Mouse (Mus musculus) MEL (cell line): ENCODE measurements around the gene Tmem69. TPM values are rescaled to one million over a fixed set of nuclear protein-coding genes. Genes with fewer than 3 reads are reported as not detected.

Experiments
- DNase-seq: peaks from one replicate; pipeline ENCODE4 v3.0.0; 2011; ENCODE audit warnings: low read depth, low spot score
- H3K27ac ChIP-seq: 2 replicates; pipeline ENCODE4 v1.5.1; 2012; ENCODE audit warnings: low read depth, mild to moderate bottlenecking, control low read depth, low read length, moderate library complexity; ENCODE audit not compliant: control insufficient read depth
- H3K27me3 ChIP-seq, 2 experiments: fragments of 150-350 bp in 1 of 2; sonication (generic) in 1 of 2; 2 replicates each; pipeline ENCODE4 v1.6.1; 2012; ENCODE audit warnings: low read length in 2 of 2, mild to moderate bottlenecking in 2 of 2, improper control_type of control experiment in 1 of 2, moderate library complexity in 1 of 2; ENCODE audit not compliant: insufficient read depth in 2 of 2, control insufficient read depth in 1 of 2
- H3K36me3 ChIP-seq, 2 experiments: 2 replicates each; pipeline ENCODE4 v1.6.1; 2012 to 2014; ENCODE audit warnings: low read length in 2 of 2, improper control_type of control experiment in 1 of 2, inconsistent platforms in 1 of 2, mild to moderate bottlenecking in 1 of 2; ENCODE audit not compliant: insufficient read depth in 2 of 2, control insufficient read depth in 1 of 2
- H3K4me1 ChIP-seq, 2 experiments: fragments of 150-350 bp in 1 of 2; sonication (generic) in 1 of 2; 2 replicates each; pipeline ENCODE4 v1.6.1; 2012; ENCODE audit warnings: low read length in 2 of 2, improper control_type of control experiment in 1 of 2, mild to moderate bottlenecking in 1 of 2; ENCODE audit not compliant: insufficient read depth in 2 of 2, control insufficient read depth in 1 of 2
- H3K4me3 ChIP-seq, 2 experiments: fragments of 150-350 bp in 1 of 2; sonication (generic) in 1 of 2; 2 replicates each; pipeline ENCODE4 v1.5.1; 2012; ENCODE audit warnings: low read depth in 2 of 2, low read length in 2 of 2, mild to moderate bottlenecking in 2 of 2, moderate library complexity in 2 of 2, control low read depth in 1 of 2, improper control_type of control experiment in 1 of 2; ENCODE audit not compliant: control insufficient read depth in 1 of 2, insufficient read depth in 1 of 2
- H3K79me2 ChIP-seq: 2 replicates; pipeline ENCODE4 v1.6.1; 2012; ENCODE audit warnings: mild to moderate bottlenecking, low read length, moderate library complexity; ENCODE audit not compliant: control insufficient read depth, poor library complexity, insufficient read depth
- H3K9ac ChIP-seq: 2 replicates; pipeline ENCODE4 v1.6.1; 2012; ENCODE audit warnings: low read depth, mild to moderate bottlenecking, control low read depth, low read length, moderate library complexity; ENCODE audit not compliant: control insufficient read depth, poor library complexity, severe bottlenecking
- H3K9me3 ChIP-seq: fragments of 150-350 bp; sonication (generic); replicated peaks from 2 replicates; pipeline ENCODE4 v1.6.1; 2012; ENCODE audit warnings: mild to moderate bottlenecking, low read length, improper control_type of control experiment, moderate library complexity; ENCODE audit not compliant: insufficient read depth
- CHD1 ChIP-seq: IDR thresholded peaks from 2 replicates; pipeline ENCODE4 v1.6.1; 2012; ENCODE audit warnings: low read depth, mild to moderate bottlenecking, inconsistent platforms, low read length, improper control_type of control experiment
- CTCF ChIP-seq, 3 experiments: IDR thresholded peaks in 2 of 3; conservative IDR thresholded peaks in 1 of 3; 2 replicates each; pipeline ENCODE4 v1.5.1; 2011 to 2012; ENCODE audit warnings: low read length in 3 of 3, low read depth in 2 of 3, mild to moderate bottlenecking in 2 of 3, improper control_type of control experiment in 1 of 3, inconsistent platforms in 1 of 3, mixed read lengths in 1 of 3, moderate library complexity in 1 of 3; ENCODE audit not compliant: control insufficient read depth in 1 of 3, insufficient read depth in 1 of 3, poor library complexity in 1 of 3, severe bottlenecking in 1 of 3
- ELF1 ChIP-seq: IDR thresholded peaks from 2 replicates; pipeline ENCODE4 v1.6.1; 2014; ENCODE audit warnings: low read depth, mild to moderate bottlenecking, inconsistent platforms, low read length, improper control_type of control experiment, moderate library complexity
- EP300 ChIP-seq, 2 experiments: IDR thresholded peaks; 2 replicates each; pipeline ENCODE4 v1.6.1; 2011; ENCODE audit warnings: improper control_type of control experiment in 2 of 2, low read length in 2 of 2, low read depth in 1 of 2, mild to moderate bottlenecking in 1 of 2
- ETS1 ChIP-seq: IDR thresholded peaks from 2 replicates; pipeline ENCODE4 v1.6.1; 2012; ENCODE audit warnings: low read depth, mild to moderate bottlenecking, inconsistent platforms, low read length, improper control_type of control experiment, moderate library complexity
- GATA1 ChIP-seq: IDR thresholded peaks from 2 replicates; pipeline ENCODE4 v1.6.1; 2011; ENCODE audit warnings: low read depth, low read length, improper control_type of control experiment
- JUND ChIP-seq: IDR thresholded peaks from 2 replicates; pipeline ENCODE4 v1.6.1; 2011; ENCODE audit warnings: low read depth, mild to moderate bottlenecking, improper control_type of control experiment, low read length
- KAT2A ChIP-seq: conservative IDR thresholded peaks from 2 replicates; pipeline ENCODE4 v1.6.1; 2012; ENCODE audit warnings: low read depth, low read length, improper control_type of control experiment, inconsistent platforms
- MAFK ChIP-seq: IDR thresholded peaks from 2 replicates; pipeline ENCODE4 v1.6.1; 2011; ENCODE audit warnings: low read depth, mild to moderate bottlenecking, low read length, improper control_type of control experiment, borderline replicate concordance
- MAX ChIP-seq: IDR thresholded peaks from 2 replicates; pipeline ENCODE4 v1.6.1; 2011; ENCODE audit warnings: low read length, improper control_type of control experiment
- MEF2A ChIP-seq: IDR thresholded peaks from 2 replicates; pipeline ENCODE4 v1.6.1; 2014; ENCODE audit warnings: low read depth, mild to moderate bottlenecking, inconsistent platforms, low read length, improper control_type of control experiment; ENCODE audit not compliant: poor library complexity, insufficient replicate concordance, severe bottlenecking; ENCODE audit errors: extremely low read depth
- MXI1 ChIP-seq: IDR thresholded peaks from 2 replicates; pipeline ENCODE4 v1.6.1; 2011; ENCODE audit warnings: mild to moderate bottlenecking, low read depth, low read length, improper control_type of control experiment
- MYB ChIP-seq: IDR thresholded peaks from 2 replicates; pipeline ENCODE4 v1.6.1; 2011; ENCODE audit warnings: mild to moderate bottlenecking, low read depth, low read length, improper control_type of control experiment
- MYC ChIP-seq: IDR thresholded peaks from 2 replicates; pipeline ENCODE4 v1.6.1; 2011; ENCODE audit warnings: low read depth, mild to moderate bottlenecking, low read length, improper control_type of control experiment, moderate library complexity
- NELFE ChIP-seq: IDR thresholded peaks from 2 replicates; pipeline ENCODE4 v1.6.1; 2011; ENCODE audit warnings: low read depth, low read length, improper control_type of control experiment
- POLR2A ChIP-seq, 2 experiments: IDR thresholded peaks; 2 replicates each; pipeline ENCODE4 v1.6.1; 2011 to 2012; ENCODE audit warnings: low read length in 2 of 2, mild to moderate bottlenecking in 2 of 2, control low read depth in 1 of 2, improper control_type of control experiment in 1 of 2, low read depth in 1 of 2, moderate library complexity in 1 of 2; ENCODE audit not compliant: control insufficient read depth in 1 of 2, insufficient read depth in 1 of 2, poor library complexity in 1 of 2
- POLR2AphosphoS2 ChIP-seq: IDR thresholded peaks from 2 replicates; pipeline ENCODE4 v1.6.1; 2011; ENCODE audit warnings: low read length, improper control_type of control experiment
- POLR2AphosphoS5 ChIP-seq: IDR thresholded peaks from 2 replicates; pipeline ENCODE4 v1.6.1; 2012; ENCODE audit warnings: low read depth, borderline replicate concordance, mild to moderate bottlenecking, inconsistent platforms, low read length, moderate library complexity, mixed read lengths
- RAD21 ChIP-seq: IDR thresholded peaks from 2 replicates; pipeline ENCODE4 v1.6.1; 2011; ENCODE audit warnings: mild to moderate bottlenecking, low read depth, low read length, improper control_type of control experiment
- SIN3A ChIP-seq: IDR thresholded peaks from 2 replicates; pipeline ENCODE4 v1.6.1; 2012; ENCODE audit warnings: low read length, improper control_type of control experiment, inconsistent platforms
- SMC3 ChIP-seq: IDR thresholded peaks from 2 replicates; pipeline ENCODE4 v1.6.1; 2011; ENCODE audit warnings: low read depth, low read length, improper control_type of control experiment
- UBTF ChIP-seq: IDR thresholded peaks from 2 replicates; pipeline ENCODE4 v1.6.1; 2012; ENCODE audit warnings: low read depth, mild to moderate bottlenecking, inconsistent platforms, low read length, improper control_type of control experiment, moderate library complexity, borderline replicate concordance; ENCODE audit not compliant: insufficient read depth
- USF1 ChIP-seq: IDR thresholded peaks from 2 replicates; pipeline ENCODE4 v1.6.1; 2014; ENCODE audit warnings: low read depth, mild to moderate bottlenecking, inconsistent platforms, low read length, improper control_type of control experiment, moderate library complexity
- ZC3H11A ChIP-seq: IDR thresholded peaks from 2 replicates; pipeline ENCODE4 v1.6.1; 2012; ENCODE audit warnings: low read depth, mild to moderate bottlenecking, inconsistent platforms, low read length, improper control_type of control experiment
- ZKSCAN1 ChIP-seq: IDR thresholded peaks from 2 replicates; pipeline ENCODE4 v1.6.1; 2012; ENCODE audit warnings: low read depth, mild to moderate bottlenecking, inconsistent platforms, low read length, improper control_type of control experiment, moderate library complexity
- ZMIZ1 ChIP-seq: IDR thresholded peaks from 2 replicates; pipeline ENCODE4 v1.6.1; 2012; ENCODE audit warnings: low read depth, mild to moderate bottlenecking, inconsistent platforms, low read length, improper control_type of control experiment, moderate library complexity
- ZNF384 ChIP-seq: IDR thresholded peaks from 2 replicates; pipeline ENCODE4 v1.6.1; 2012; ENCODE audit warnings: low read depth, mild to moderate bottlenecking, inconsistent platforms, low read length, improper control_type of control experiment
- polyA plus RNA-seq, 2 experiments: library from polyadenylated mRNA; stranded (reverse) in 1 of 2; unstranded in 1 of 2; fragments of >175 nt in 1 of 2; fragments of >200 nt in 1 of 2; gene quantifications; 2 replicates each; pipeline versions ENCODE4 v1.2.1 to v1.2.4; 2012; ENCODE audit warnings: low replicate concordance in 2 of 2, low read depth in 1 of 2; ENCODE audit not compliant: insufficient read length in 2 of 2, insufficient read depth in 1 of 2, missing spikeins in 1 of 2
- total RNA-seq: library from RNA; depleted of rRNA; stranded (reverse); fragments of 300-350 nt; gene quantifications from 2 replicates; pipeline ENCODE4 v1.2.3, GENCODE M21; 2012

Tmem69 gene
- total and polyA plus RNA-seq, 3 experiments: 7.8 to 153 (median 34.1) TPM

DNA sequence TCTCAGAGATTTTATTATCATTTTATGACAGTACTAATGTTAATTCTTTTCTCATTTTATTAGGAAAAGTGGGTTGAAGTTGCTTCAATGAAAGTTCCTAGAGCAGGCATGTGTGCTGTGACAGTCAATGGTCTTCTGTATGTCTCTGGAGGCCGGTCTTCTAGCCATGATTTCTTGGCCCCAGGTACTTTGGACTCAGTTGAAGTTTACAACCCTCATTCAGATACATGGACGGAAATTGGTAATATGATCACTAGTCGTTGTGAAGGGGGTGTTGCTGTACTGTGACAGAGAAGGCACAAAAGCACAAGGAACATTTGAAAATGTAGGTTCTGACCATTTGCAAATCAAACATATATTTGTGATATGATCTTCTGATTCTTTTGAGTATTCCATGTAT is 18.0 kb downstream of the Tmem69 start:
- H3K79me2 ChIP-seq: no peaks in the 10 kb centered on the region
- H3K9ac ChIP-seq: no peak overlapping the region
- no peak overlapping the region for H3K4me3 ChIP-seq
- H3K9me3 ChIP-seq: no peaks in the 10 kb centered on the region
- H3K27ac ChIP-seq: no peak overlapping the region
- no peaks in the 10 kb centered on the region for H3K36me3 ChIP-seq
- H3K27me3 ChIP-seq: no peaks in the 10 kb centered on the region
- TF ChIP-seq MYC (no peak), ZC3H11A (no peak), MYB (no peak), RAD21 (no peak), ZKSCAN1 (no peak), ETS1 (no peak), POLR2A (IDR thresholded peaks at IDR 0.05; ENCODE audit: control insufficient read depth in 1 of 2, insufficient read depth in 1 of 2, low read depth in 1 of 2, low read length in 2 of 2, poor library complexity in 1 of 2) (no peak), ELF1 (no peak), MAX (no peak), NELFE (no peak), POLR2AphosphoS5 (no peak), SMC3 (no peak), GATA1 (no peak), UBTF (no peak)
- DNase-seq: no peak
- no peaks in the 10 kb centered on the region for H3K4me1 ChIP-seq

DNA sequence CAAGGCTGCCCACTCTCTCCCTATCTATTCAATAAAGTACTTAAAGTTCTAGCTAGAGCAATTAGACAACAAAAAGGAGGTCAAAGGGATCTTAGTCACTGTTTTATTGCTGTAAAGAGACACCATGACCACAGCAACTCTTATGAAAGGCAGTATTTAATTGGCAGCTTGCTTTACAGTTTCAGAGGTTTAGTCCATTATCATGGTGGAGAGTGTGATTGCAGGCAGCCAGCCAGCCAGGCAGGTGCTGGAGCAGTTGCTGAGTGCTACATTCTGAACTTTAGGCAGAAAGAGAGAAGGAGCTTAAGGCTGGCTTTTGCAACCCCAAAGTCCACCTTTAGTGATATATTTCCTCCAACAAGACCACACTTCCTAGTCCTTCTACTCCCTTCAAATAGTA is 19.4 kb downstream of the Tmem69 start:
- DNase-seq: no peak
- no peak for TF ChIP-seq MXI1
- no peak overlapping the region for H3K9ac ChIP-seq
- no peaks in the 10 kb centered on the region for H3K79me2 ChIP-seq
- H3K4me1 ChIP-seq: no peaks in the 10 kb centered on the region
- no peak overlapping the region for H3K4me3 ChIP-seq
- H3K9me3 ChIP-seq: no peaks in the 10 kb centered on the region
- no peaks in the 10 kb centered on the region for H3K36me3 ChIP-seq
- H3K27ac ChIP-seq: no peak overlapping the region
- no peaks in the 10 kb centered on the region for H3K27me3 ChIP-seq

DNA sequence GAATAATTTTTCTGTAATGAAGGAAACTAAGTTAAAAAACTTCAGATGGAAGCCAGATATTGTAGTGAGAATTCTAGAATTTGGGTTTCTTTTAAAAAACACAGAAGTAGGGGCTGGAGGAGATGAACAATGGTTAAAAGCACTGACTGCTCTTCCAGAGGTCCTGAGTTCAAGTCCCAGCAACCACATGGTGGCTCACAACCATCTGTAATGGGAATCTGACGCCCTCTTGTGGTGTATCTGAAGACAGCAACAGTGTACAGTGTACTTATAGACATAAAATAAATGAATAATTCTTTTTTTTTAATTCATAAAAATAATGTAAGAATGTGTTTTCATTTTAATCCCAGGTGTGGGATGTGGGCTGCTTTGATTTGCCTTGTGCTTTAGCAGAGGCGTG is 24.6 kb downstream of the Tmem69 start:
- Histone ChIP-seq H3K9me3 (no peaks in the 10 kb centered on the region), H3K9ac (no peak overlapping the region), H3K27me3 (no peaks in the 10 kb centered on the region), H3K36me3 (peaks cover 0 to 2% of the 10 kb centered on the region in 2 experiments; a peak in 1 of 4 replicates), H3K4me1 (no peaks in the 10 kb centered on the region), H3K4me3 (no peak overlapping the region), H3K79me2 (no peaks in the 10 kb centered on the region), H3K27ac (no peak overlapping the region)
- peak; percentile 43 for DNase-seq
- no peak for TF ChIP-seq ELF1
- TF ChIP-seq USF1: no peak
- TF ChIP-seq MXI1: no peak
- no peak for TF ChIP-seq MYB
- peak; percentile 8 to 57 (median 22); a peak in 3 of 6 replicates for TF ChIP-seq CTCF (IDR thresholded peaks at IDR 0.05 in 2 of 3, conservative IDR thresholded peaks at IDR 0.05 in 1 of 3; ENCODE audit: control insufficient read depth in 1 of 3, insufficient read depth in 1 of 3, low read depth in 2 of 3, low read length in 3 of 3, poor library complexity in 1 of 3, severe bottlenecking in 1 of 3)
- TF ChIP-seq MAFK: no peak
- TF ChIP-seq CHD1: no peak
- no peak for TF ChIP-seq EP300 (IDR thresholded peaks at IDR 0.05; ENCODE audit: low read depth in 1 of 2, low read length in 2 of 2)
- TF ChIP-seq SIN3A: no peak
- 0 out of 2 replicates have a peak, but pooled peaks have one; percentile 21 for TF ChIP-seq JUND
- TF ChIP-seq POLR2AphosphoS2: no peak
- no peak for TF ChIP-seq KAT2A
- no peak for TF ChIP-seq ETS1
- no peak for TF ChIP-seq MEF2A
- peak; percentile 61 for TF ChIP-seq SMC3
- TF ChIP-seq ZC3H11A: peak; percentile 40; the same call in 1 of the 2 replicates
- no peak for TF ChIP-seq ZMIZ1
- TF ChIP-seq ZNF384: 0 out of 2 replicates have a peak, but pooled peaks have one; percentile 13
